Mouse (Mus musculus) liver, postnatal 0 days (tissue): ENCODE measurements at regions not wholly inside any gene's neighbourhood (a gene's known extent, or its start where the extent isn't known, plus 50 kb on each side); places are given as distances from the start of the nearest gene placed in this dataset.

Source experiments
- CTCF ChIP-seq: sonication (generic); IDR thresholded peaks from 2 replicates; pipeline ENCODE4 v1.5.1; 2016; ENCODE audit warnings: antibody characterized with exemption, low read depth
- EP300 ChIP-seq: IDR thresholded peaks from 2 replicates; pipeline ENCODE4 v1.6.1; 2016; ENCODE audit warnings: antibody characterized with exemption, low read depth, mild to moderate bottlenecking

GRCm38 (mm10) chr3:35357111-35357510 lies 396.8 kb upstream of the Atp11b start:
- TF ChIP-seq CTCF, result no peak
- TF ChIP-seq EP300, result no peak
